Mouse (Mus musculus): ENCODE results near the gene Hsd17b3. TPM values are rescaled to one million over a fixed set of nuclear protein-coding genes. Genes with fewer than 3 reads are reported as not detected.

Gene Hsd17b3
- polyA plus RNA-seq (2012; fragmentation: generic; extraction: Trizol) = not detected

GRCm38 (mm10) chr13:64089130-64089529 lies at the start of gene Hsd17b3:
Gene Hsd17b3, minus strand, starts transcription at chr13:64089230.
- Histone ChIP-seq H3K27me3 (ENCODE audit: control insufficient read depth, insufficient read depth, insufficient read length) (no peaks in the 10 kb centered on the region), H3K79me2 (ENCODE audit: control insufficient read depth, insufficient read depth) (no peaks in the 10 kb centered on the region), H3K36me3 (ENCODE audit: control insufficient read depth, insufficient read depth) (no peaks in the 10 kb centered on the region), H3K4me2 (ENCODE audit: low read depth) (no peak within 1 kb of the TSS), H3ac (ENCODE audit: control insufficient read depth, insufficient read length) (no peak within 1 kb of the TSS), H3K4me3 (no peak within 1 kb of the TSS)
- no peak for TF ChIP-seq SRF (IDR thresholded peaks at IDR 0.05; ENCODE audit: control insufficient read depth, insufficient read length, low read depth)
- TF ChIP-seq USF1 (IDR thresholded peaks at IDR 0.05; ENCODE audit: low read depth) = no peak
- no peak for TF ChIP-seq MYOG (IDR thresholded peaks at IDR 0.05; ENCODE audit: control insufficient read depth in 1 of 3, insufficient read depth in 1 of 3, insufficient read length in 2 of 3, low read depth in 2 of 3)
- TF ChIP-seq POLR2AphosphoS2 (IDR thresholded peaks at IDR 0.05; ENCODE audit: insufficient read length, low read depth) = no peak
- no peak for TF ChIP-seq E2F4 (IDR thresholded peaks at IDR 0.05; ENCODE audit: insufficient read depth)
- no peak for TF ChIP-seq MYOD1 (IDR thresholded peaks at IDR 0.05; ENCODE audit: control insufficient read depth in 1 of 3, insufficient read length in 2 of 3, low read depth in 2 of 3)
- no peak for TF ChIP-seq MAX (IDR thresholded peaks at IDR 0.05; ENCODE audit: low read depth)
- no peak for TF ChIP-seq TCF12 (IDR thresholded peaks at IDR 0.05; ENCODE audit: insufficient read depth, poor library complexity, severe bottlenecking)
- no peak for TF ChIP-seq CEBPB (IDR thresholded peaks at IDR 0.05; ENCODE audit: insufficient read depth, poor library complexity, severe bottlenecking)
- no peak for TF ChIP-seq POLR2A (IDR thresholded peaks at IDR 0.05; ENCODE audit: insufficient read length, low read depth)

GRCm38 (mm10) chr13:64129616-64130375 lies 40.8 kb upstream of the Hsd17b3 start:
- H3K36me3 ChIP-seq (ENCODE audit: control insufficient read depth, insufficient read depth) = no peaks in the 10 kb centered on the region
- no peaks in the 10 kb centered on the region for H3K79me2 ChIP-seq (ENCODE audit: control insufficient read depth, insufficient read depth)
- no peaks in the 10 kb centered on the region for H3K27me3 ChIP-seq (ENCODE audit: control insufficient read depth, insufficient read depth, insufficient read length)
- TF ChIP-seq E2F4 (IDR thresholded peaks at IDR 0.05; ENCODE audit: insufficient read depth) = no peak
- no peak for TF ChIP-seq MYOD1 (IDR thresholded peaks at IDR 0.05; ENCODE audit: control insufficient read depth in 1 of 3, insufficient read length in 2 of 3, low read depth in 2 of 3)
- no peak for TF ChIP-seq MYOG (IDR thresholded peaks at IDR 0.05; ENCODE audit: control insufficient read depth in 1 of 3, insufficient read depth in 1 of 3, insufficient read length in 2 of 3, low read depth in 2 of 3)
- no peak for TF ChIP-seq MAX (IDR thresholded peaks at IDR 0.05; ENCODE audit: low read depth)
- no peak for TF ChIP-seq CEBPB (IDR thresholded peaks at IDR 0.05; ENCODE audit: insufficient read depth, poor library complexity, severe bottlenecking)
- peak overlapping the region; percentile 50 for H3K4me3 ChIP-seq
- peak overlapping the region; percentile 85 for H3K4me2 ChIP-seq (ENCODE audit: low read depth)
- no peak overlapping the region for H3ac ChIP-seq (ENCODE audit: control insufficient read depth, insufficient read length)

GRCm38 (mm10) chr13:64128858-64129615 lies 40.0 kb upstream of the Hsd17b3 start, which contains the start of gene Slc35d2:
Gene Slc35d2, minus strand, starts transcription at chr13:64129368.
- Histone ChIP-seq H3ac (ENCODE audit: control insufficient read depth, insufficient read length) (no peak within 1 kb of the TSS), H3K79me2 (ENCODE audit: control insufficient read depth, insufficient read depth) (no peaks in the 10 kb centered on the region), H3K36me3 (ENCODE audit: control insufficient read depth, insufficient read depth) (no peaks in the 10 kb centered on the region), H3K4me3 (peak within 1 kb of the TSS; percentile 50), H3K4me2 (ENCODE audit: low read depth) (peak within 1 kb of the TSS; percentile 85), H3K27me3 (ENCODE audit: control insufficient read depth, insufficient read depth, insufficient read length) (no peaks in the 10 kb centered on the region)
- TF ChIP-seq POLR2A (IDR thresholded peaks at IDR 0.05; ENCODE audit: insufficient read length, low read depth) = peak; percentile 85
- TF ChIP-seq REST (IDR thresholded peaks at IDR 0.05; ENCODE audit: insufficient read depth, insufficient read length) = no peak
- TF ChIP-seq POLR2AphosphoS2 (IDR thresholded peaks at IDR 0.05; ENCODE audit: insufficient read length, low read depth) = peak; percentile 88

- no peak for TF ChIP-seq TCF12 (IDR thresholded peaks at IDR 0.05; ENCODE audit: insufficient read depth, poor library complexity, severe bottlenecking)
- no peak for TF ChIP-seq MYOG (IDR thresholded peaks at IDR 0.05; ENCODE audit: control insufficient read depth in 1 of 3, insufficient read depth in 1 of 3, insufficient read length in 2 of 3, low read depth in 2 of 3)
- TF ChIP-seq CEBPB (IDR thresholded peaks at IDR 0.05; ENCODE audit: insufficient read depth, poor library complexity, severe bottlenecking) = no peak
- TF ChIP-seq POLR2A (IDR thresholded peaks at IDR 0.05; ENCODE audit: insufficient read length, low read depth) = no peak
- TF ChIP-seq MAX (IDR thresholded peaks at IDR 0.05; ENCODE audit: low read depth) = no peak
- no peak for TF ChIP-seq POLR2AphosphoS2 (IDR thresholded peaks at IDR 0.05; ENCODE audit: insufficient read length, low read depth)
- TF ChIP-seq TCF3 (IDR thresholded peaks at IDR 0.05; ENCODE audit: insufficient read length, low read depth) = no peak
- no peak for TF ChIP-seq REST (IDR thresholded peaks at IDR 0.05; ENCODE audit: insufficient read depth, insufficient read length)
- no peak for TF ChIP-seq E2F4 (IDR thresholded peaks at IDR 0.05; ENCODE audit: insufficient read depth)
- TF ChIP-seq SRF (IDR thresholded peaks at IDR 0.05; ENCODE audit: control insufficient read depth, insufficient read length, low read depth) = no peak
- no peak for TF ChIP-seq USF1 (IDR thresholded peaks at IDR 0.05; ENCODE audit: low read depth)
- TF ChIP-seq MYOD1 (IDR thresholded peaks at IDR 0.05; ENCODE audit: control insufficient read depth in 1 of 3, insufficient read length in 2 of 3, low read depth in 2 of 3) = no peak
- H3K4me2 ChIP-seq (ENCODE audit: low read depth) = no peak overlapping the region
- H3K4me3 ChIP-seq = no peak overlapping the region
- H3K27me3 ChIP-seq (ENCODE audit: control insufficient read depth, insufficient read depth, insufficient read length) = no peaks in the 10 kb centered on the region
- no peaks in the 10 kb centered on the region for H3K79me2 ChIP-seq (ENCODE audit: control insufficient read depth, insufficient read depth)
- H3ac ChIP-seq (ENCODE audit: control insufficient read depth, insufficient read length) = no peak overlapping the region
- no peaks in the 10 kb centered on the region for H3K36me3 ChIP-seq (ENCODE audit: control insufficient read depth, insufficient read depth)
Measured at GRCm38 (mm10) chr13:64126316-64126715, 37.3 kb upstream of the Hsd17b3 start.

Data from myocyte (in vitro differentiated cells).